Comparison of ENCODE assay signal across 1 mouse cellular context in the genomic region with DNA sequence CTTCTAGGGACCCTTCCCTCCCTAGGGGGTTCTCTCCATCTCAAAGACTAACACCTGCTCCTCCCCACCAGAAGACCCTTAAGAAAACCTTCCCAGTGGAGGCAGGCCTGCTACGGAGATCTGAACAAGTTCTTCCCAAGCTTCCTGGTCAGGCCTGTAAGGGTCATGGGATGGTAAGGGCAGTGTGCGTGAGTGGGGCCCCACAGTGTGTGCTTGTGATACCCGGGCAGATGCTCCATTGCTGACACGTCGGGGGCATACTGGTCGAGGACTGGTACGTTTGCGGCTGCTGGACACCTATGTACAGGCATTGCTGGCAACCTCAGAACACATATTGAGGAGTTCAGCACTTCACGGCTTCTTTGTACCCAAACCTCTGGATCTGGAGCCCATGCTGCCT.
TF ChIP-seq lines count a peak whose summit lies in the region.

No protein-coding gene starts in this region.

TF ChIP-seq in myocyte, 11 proteins besides CTCF, POLR2A, EP300 and RAD21:
- TF ChIP-seq MYOG (IDR thresholded peaks at IDR 0.05; ENCODE audit: control insufficient read depth in 1 of 3, insufficient read depth in 1 of 3, insufficient read length in 2 of 3, low read depth in 2 of 3) = no peak
- TF ChIP-seq POLR2AphosphoS2 (IDR thresholded peaks at IDR 0.05; ENCODE audit: insufficient read length, low read depth) = peak; percentile 77
